Mouse (Mus musculus) embryonic fibroblast, embryonic 13.5 days (primary cell): ENCODE measurements around the gene Hebp1.

ENCODE experiments used
- CTCF ChIP-seq: IDR thresholded peaks from 2 replicates; pipeline ENCODE4 v1.5.1; 2011; ENCODE audit warnings: mild to moderate bottlenecking, control low read depth, low read length, moderate library complexity, borderline replicate concordance; ENCODE audit not compliant: insufficient read depth
- POLR2A ChIP-seq: IDR thresholded peaks from 2 replicates; pipeline ENCODE4 v1.6.1; 2011; ENCODE audit warnings: low read depth, mild to moderate bottlenecking, control low read depth, low read length, moderate library complexity

DNA sequence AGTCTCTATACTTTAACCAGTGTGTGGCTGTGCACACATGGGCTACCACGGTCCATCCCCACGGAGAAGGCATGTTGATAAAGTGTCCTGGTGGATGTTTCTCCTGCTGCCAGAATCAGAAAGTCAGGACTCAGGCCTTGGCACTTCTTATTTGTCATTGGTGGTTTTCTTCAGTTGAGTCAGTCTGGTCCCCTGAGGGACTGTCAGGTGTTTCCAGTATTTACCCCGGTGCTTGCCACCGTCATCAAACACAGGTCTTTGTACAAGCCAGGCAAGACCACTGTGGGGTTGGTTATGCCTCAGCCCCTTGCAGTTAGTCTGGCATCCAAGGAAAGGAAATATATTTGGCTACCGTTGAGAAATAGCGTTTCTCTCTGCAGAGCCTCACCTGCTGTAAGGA is 32.8 kb upstream of the Hebp1 start:
- TF ChIP-seq CTCF: no peak
- TF ChIP-seq POLR2A: no peak
